Mouse (Mus musculus): ENCODE measurements around the gene Enthd1.

- TF ChIP-seq USF1 (IDR thresholded peaks at IDR 0.05; ENCODE audit: low read depth) (no peak), MYOG (IDR thresholded peaks at IDR 0.05; ENCODE audit: control insufficient read depth in 1 of 3, insufficient read depth in 1 of 3, insufficient read length in 2 of 3, low read depth in 2 of 3) (no peak), POLR2A (IDR thresholded peaks at IDR 0.05; ENCODE audit: insufficient read length, low read depth) (no peak), TCF3 (IDR thresholded peaks at IDR 0.05; ENCODE audit: insufficient read length, low read depth) (no peak), E2F4 (IDR thresholded peaks at IDR 0.05; ENCODE audit: insufficient read depth) (no peak), MAX (IDR thresholded peaks at IDR 0.05; ENCODE audit: low read depth) (no peak), TCF12 (IDR thresholded peaks at IDR 0.05; ENCODE audit: insufficient read depth, poor library complexity, severe bottlenecking) (no peak), CEBPB (IDR thresholded peaks at IDR 0.05; ENCODE audit: insufficient read depth, poor library complexity, severe bottlenecking) (no peak), MYOD1 (IDR thresholded peaks at IDR 0.05; ENCODE audit: control insufficient read depth in 1 of 3, insufficient read length in 2 of 3, low read depth in 2 of 3) (no peak), REST (IDR thresholded peaks at IDR 0.05; ENCODE audit: insufficient read depth, insufficient read length) (no peak), POLR2AphosphoS2 (IDR thresholded peaks at IDR 0.05; ENCODE audit: insufficient read length, low read depth) (no peak)
Observed at GRCm38 (mm10) chr15:80407873-80408272, 157.1 kb downstream of the Enthd1 start.
